Mouse (Mus musculus) adrenal gland, postnatal 10 days (tissue): ENCODE results near the gene Alox5ap. TPM values are rescaled to one million over a fixed set of nuclear protein-coding genes. Genes with fewer than 3 reads are reported as not detected.

Experiments
- DNase-seq: peaks from one replicate; pipeline ENCODE4 v3.0.0; 2021; ENCODE audit warnings: mixed read lengths
- long read RNA-seq, 2 experiments: library from polyadenylated mRNA; stranded (forward); transcript quantifications; one replicate each; pipeline ENCODE4 v2.0.0; 2021
- total RNA-seq, 2 experiments: library from RNA; stranded (reverse); gene quantifications; 2 replicates each; pipeline ENCODE4 v1.2.3; 2021

The Alox5ap gene
- total RNA-seq, result 10 to 100 TPM; 10.3 to 15.3 TPM
- long read RNA-seq, experiment 1, transcript Alox5ap-201 (5 exons, 1,251 nt), result major isoform, 6 of 8 reads
- long read RNA-seq, experiment 1, partial matches to known transcripts, result 0 of 8 reads
- long read RNA-seq, experiment 1, other reads (novel, unspliced or antisense), result 1 of 8 reads
- long read RNA-seq, experiment 2, partial matches to known transcripts, result 0 of 3 reads
- long read RNA-seq, experiment 2, other reads (novel, unspliced or antisense), result 0 of 3 reads

DNA sequence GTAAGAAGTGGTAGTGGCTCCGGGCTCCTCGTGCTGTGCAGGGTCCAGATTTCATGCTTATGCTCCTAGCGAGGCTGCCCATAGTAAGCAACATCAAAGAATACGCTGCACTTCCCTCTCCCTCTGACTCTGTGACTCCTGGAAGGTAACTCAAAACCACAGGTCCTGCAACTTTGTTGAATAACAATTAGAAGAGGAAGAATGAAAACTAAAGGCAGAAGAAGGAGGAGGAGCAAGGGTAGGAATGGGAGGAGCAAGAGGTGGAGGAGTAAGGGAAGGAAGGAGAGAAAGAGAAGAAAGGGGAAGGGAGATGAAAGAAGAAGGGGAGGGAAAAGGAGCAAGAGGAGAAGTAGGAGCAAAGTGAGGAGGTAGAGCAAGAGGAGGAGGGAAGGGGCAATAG lies at the start of gene Alox5ap:
Alox5ap (plus strand) TSS at position 363 of the 400 bp plus-strand sequence.
- DNase-seq, result no peak

GRCm38 (mm10) chr5:149215540-149215939 lies 49.0 kb upstream of the Alox5ap start:
- DNase-seq, result no peak

DNA sequence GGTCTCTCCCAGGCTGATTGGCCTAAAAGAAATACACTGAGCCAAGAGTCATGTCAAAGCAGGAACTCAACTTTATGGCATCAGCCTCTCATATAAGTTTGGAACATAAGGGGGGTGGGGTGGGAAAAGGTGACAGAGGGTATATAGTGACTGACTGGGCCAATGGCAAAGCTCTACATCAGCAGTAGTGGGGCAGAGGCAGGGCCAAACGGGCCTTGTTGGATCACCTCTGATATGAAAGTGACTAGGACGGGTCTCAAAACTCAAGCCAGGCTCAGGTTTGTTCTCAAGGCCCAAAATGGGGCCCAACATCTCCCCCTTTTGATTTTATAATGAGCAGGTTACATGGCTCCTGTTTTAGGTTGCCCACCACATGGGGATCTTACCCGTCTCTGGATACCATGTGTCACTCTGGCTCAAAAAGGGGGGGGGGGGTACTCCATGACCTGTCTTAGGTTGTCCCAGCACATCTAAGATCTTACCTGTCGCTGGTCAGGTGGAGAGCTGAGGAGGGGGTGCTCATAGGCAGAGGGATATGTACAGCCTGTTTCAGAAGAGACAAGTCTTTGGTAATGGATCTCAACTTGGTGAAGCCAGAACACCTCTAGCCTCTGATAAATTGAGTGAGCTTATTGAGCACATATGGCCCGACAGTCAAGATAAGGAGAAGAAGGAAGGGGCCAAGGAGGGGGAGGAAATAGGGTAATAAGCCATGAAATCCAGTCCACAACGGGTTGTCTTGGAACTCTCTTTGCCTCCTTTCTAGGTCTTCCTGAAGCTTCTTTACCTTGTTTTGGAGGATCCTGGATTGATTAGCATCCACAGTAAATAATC lies 46.8 kb upstream of the Alox5ap start:
- no peak for DNase-seq

- DNase-seq, result no peak
Observed at GRCm38 (mm10) chr5:149219493-149219892, 45.1 kb upstream of the Alox5ap start.

- DNase-seq, result no peak
Observed at GRCm38 (mm10) chr5:149221355-149221754, 43.2 kb upstream of the Alox5ap start.

DNA sequence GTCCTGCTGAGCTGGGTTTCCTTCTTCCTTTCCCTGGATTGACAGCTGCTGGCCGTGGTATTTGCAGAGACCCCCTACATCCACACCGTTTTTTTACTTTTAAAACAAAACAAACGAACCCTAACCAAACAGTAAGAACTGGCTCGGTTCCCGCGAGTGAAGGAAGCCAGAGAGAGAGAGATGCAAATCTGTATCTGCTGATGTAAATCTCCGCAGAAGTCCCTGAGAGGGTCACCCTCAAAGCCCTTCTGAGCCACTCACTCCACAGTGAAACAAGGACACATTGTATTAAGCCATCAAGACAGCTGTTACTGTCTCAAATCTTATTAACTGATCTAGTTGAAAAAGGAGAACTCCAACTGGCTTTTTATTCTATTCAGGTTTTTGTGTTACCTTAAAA lies 39.9 kb upstream of the Alox5ap start:
- DNase-seq, result no peak

GRCm38 (mm10) chr5:149228700-149229618 lies 35.6 kb upstream of the Alox5ap start:
- peak; percentile 100 for DNase-seq

DNA sequence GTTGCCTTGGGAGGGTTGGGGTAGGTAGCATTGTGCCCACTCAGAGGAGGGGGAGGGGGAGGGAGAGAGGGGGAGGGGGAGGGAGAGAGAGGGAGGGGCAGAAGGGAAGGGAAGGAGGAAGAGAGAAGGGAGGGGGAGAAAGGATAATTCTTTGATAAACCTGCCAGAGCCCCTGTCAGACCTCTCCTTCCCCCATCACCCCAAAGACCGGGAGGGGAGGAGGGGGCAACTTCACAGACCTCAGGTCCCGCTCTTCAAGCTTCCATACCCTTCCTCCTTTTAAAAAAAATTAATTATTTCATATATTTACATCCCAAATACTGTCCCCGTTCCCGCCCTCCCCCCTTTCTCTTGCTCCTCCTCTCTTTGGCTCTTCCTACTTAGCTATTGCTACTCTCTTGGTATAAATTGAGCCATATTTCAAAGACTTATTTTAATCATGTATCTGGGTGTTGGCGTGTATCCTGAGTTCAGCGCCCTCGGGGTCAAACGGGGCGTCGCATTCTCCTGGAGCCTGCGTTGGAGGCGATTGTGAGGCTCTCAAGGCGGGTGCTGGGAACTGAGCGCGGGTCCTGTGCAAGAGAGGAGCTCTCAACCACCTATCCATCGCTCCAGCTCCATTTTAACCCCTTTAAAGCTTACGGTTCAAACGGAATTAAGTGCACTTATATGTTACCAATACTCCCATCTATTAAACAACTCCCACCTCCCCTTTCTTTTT lies 34.8 kb upstream of the Alox5ap start:
- DNase-seq, result no peak

GRCm38 (mm10) chr5:149235002-149235401 lies 29.6 kb upstream of the Alox5ap start:
- no peak for DNase-seq

GRCm38 (mm10) chr5:149237221-149237950 lies 27.2 kb upstream of the Alox5ap start:
- no peak for DNase-seq

- peak; percentile 37 for DNase-seq
Observed at GRCm38 (mm10) chr5:149242467-149242866, 22.1 kb upstream of the Alox5ap start.

DNA sequence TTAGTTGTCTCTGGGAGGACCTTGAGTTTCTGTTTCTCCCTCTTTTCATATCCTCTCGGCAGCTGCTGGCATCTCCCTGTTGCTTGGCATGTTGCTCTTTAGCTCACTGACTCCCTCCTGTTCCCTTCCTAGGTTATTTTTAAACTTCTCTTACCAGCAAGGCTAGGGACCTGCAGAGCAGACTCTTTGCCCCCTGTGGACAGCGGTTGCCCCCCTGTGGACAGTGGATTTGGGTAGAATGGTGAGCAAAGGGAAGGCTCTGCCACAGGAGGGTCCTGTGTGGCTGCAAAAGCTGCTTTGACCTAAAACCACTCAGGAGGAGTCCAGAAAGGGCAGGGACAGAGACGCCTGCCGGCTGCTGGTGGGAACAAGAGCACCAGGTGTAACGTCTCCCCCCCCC lies 21.5 kb upstream of the Alox5ap start:
- DNase-seq, result no peak

GRCm38 (mm10) chr5:149245391-149245964 lies 19.1 kb upstream of the Alox5ap start:
- no peak for DNase-seq

GRCm38 (mm10) chr5:149245965-149246470 lies 18.5 kb upstream of the Alox5ap start:
- DNase-seq, result peak; percentile 42

DNA sequence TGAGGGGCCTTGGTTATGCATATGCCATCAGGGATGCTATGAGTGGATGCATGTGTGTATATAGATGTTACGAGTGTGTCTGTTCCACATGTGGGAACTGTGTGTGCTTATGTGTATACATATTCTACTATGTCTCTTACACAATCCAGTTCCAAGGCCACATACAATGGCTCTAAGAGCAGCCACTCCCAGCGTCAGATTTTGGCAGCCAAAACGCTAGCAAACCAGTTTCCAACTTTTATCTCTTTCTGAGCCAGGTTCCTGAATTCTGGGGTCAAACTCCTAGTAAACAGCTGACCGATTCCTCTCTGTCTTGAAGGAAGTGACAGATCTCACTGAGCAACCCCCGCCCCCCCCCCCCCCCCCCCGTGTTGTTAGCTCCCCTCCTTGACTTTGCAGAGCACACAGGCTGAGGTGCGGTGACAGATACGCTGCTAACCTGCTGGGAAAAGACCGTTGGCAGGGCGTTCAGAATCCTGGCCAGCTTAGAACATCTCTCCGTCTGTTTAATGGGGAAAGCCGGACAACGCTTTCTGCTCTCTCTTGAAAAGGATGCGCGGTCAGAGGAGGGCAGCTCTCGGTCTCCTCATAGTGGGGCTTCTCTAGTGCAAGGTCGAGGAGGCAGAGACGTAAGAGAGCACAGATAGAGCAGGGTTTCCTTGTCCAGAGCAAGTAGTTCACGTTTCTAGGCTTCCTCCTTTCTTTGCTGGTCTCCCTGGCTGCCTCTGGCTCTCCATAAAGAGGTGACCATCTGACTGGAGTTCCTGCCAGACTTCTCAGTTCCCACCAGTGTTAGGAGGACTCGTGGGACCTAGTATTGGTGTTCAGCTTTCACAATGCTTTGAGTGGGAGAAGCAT lies 17.3 kb upstream of the Alox5ap start:
- peak; percentile 27 for DNase-seq

GRCm38 (mm10) chr5:149252303-149252702 lies 12.3 kb upstream of the Alox5ap start:
- DNase-seq, result peak; percentile 26

GRCm38 (mm10) chr5:149253491-149253890 lies 11.1 kb upstream of the Alox5ap start:
- no peak for DNase-seq

GRCm38 (mm10) chr5:149255522-149255921 lies 9.0 kb upstream of the Alox5ap start:
- no peak for DNase-seq

DNA sequence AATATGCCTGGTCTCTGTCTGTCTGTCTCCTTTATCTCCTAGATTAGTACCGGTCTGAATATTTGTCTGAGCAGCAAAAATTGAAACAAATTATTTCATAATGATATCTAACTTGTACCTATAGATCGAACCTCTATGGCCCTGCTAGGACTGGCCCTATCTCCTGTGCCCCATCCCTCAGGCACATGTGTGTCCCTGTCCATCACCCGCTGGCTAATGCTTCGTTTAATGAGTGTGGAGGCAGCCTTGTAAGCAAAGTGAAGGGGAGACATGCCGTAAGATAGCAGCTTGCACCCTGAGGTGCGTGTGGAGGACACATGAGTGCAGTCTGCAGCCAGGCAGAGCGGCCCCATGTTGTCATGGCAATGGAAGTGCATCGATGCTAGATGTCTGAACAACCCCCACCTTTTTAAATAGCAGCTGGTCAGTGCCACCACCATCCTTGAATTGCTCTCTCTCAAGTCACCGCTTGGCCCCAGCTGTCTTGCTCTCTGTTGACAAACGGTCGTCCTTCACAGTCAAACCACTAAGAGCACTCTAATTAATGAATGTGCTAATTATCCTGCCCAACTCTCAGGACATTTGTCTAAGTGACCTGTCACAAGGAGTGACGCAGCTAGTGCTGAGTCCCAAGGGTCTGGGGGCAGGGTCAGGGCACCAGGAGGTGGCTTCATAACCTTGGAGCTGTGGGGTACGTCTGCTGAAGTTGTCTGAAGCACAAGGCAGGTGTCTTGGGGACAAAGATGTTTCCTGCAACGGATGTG lies 6.9 kb upstream of the Alox5ap start:
- no peak for DNase-seq
